Mouse (Mus musculus): Measurements from ENCODE around the gene Ltf. TPM values are rescaled to one million over a fixed set of nuclear protein-coding genes. Genes with fewer than 3 reads are reported as not detected.
A peak's percentile ranks its signal among the peaks of the same experiment; 100 is the strongest.

The Ltf gene
- total and polyA plus RNA-seq, 2 experiments from 2014 or later = 0.71 to 5.3 TPM

GRCm38 (mm10) chr9:110989141-110989540 is 29.9 kb upstream of the Ltf start:
- Histone ChIP-seq H3K9ac (no peak overlapping the region), H3K36me3 (ENCODE audit: insufficient read depth) (no peaks in the 10 kb centered on the region), H3K27me3 (ENCODE audit: insufficient read depth, low read length) (no peaks in the 10 kb centered on the region), H3K4me1 (ENCODE audit: insufficient read depth) (no peaks in the 10 kb centered on the region), H3K4me3 (ENCODE audit: low read depth, low read length) (no peak overlapping the region), H3K27ac (ENCODE audit: low read depth, low read length) (no peak overlapping the region), H3K9me3 (ENCODE audit: low read length) (no peaks in the 10 kb centered on the region), H3K4me2 (ENCODE audit: low read depth) (no peak overlapping the region)
- ATAC-seq = no peak
- no peak for DNase-seq
- WGBS = 65% methylated on average over 4 of the region's 4 CpGs
- no peak for TF ChIP-seq CTCF (IDR thresholded peaks at IDR 0.05; ENCODE audit: low read depth)

- Histone ChIP-seq H3K4me3 (ENCODE audit: low read depth, low read length) (no peak overlapping the region), H3K36me3 (ENCODE audit: insufficient read depth) (no peaks in the 10 kb centered on the region), H3K9me3 (ENCODE audit: low read length) (no peaks in the 10 kb centered on the region), H3K27ac (ENCODE audit: low read depth, low read length) (no peak overlapping the region), H3K4me1 (ENCODE audit: insufficient read depth) (no peaks in the 10 kb centered on the region), H3K27me3 (ENCODE audit: insufficient read depth, low read length) (no peaks in the 10 kb centered on the region), H3K4me2 (ENCODE audit: low read depth) (no peak overlapping the region), H3K9ac (no peak overlapping the region)
- DNase-seq = no peak
- WGBS = 86% methylated on average over 2 of the region's 2 CpGs
- no peak for ATAC-seq
- TF ChIP-seq CTCF (IDR thresholded peaks at IDR 0.05; ENCODE audit: low read depth) = no peak
These were observed 29.5 kb upstream of the Ltf start for GRCm38 (mm10) chr9:110989543-110989942.

- Histone ChIP-seq H3K4me2 (ENCODE audit: low read depth) (no peak within 1 kb of the TSS), H3K36me3 (ENCODE audit: insufficient read depth) (no peaks in the 10 kb centered on the region), H3K4me3 (ENCODE audit: low read depth, low read length) (no peak within 1 kb of the TSS), H3K9me3 (ENCODE audit: low read length) (no peaks in the 10 kb centered on the region), H3K4me1 (ENCODE audit: insufficient read depth) (no peaks in the 10 kb centered on the region), H3K27ac (ENCODE audit: low read depth, low read length) (no peak within 1 kb of the TSS), H3K9ac (no peak within 1 kb of the TSS), H3K27me3 (ENCODE audit: insufficient read depth, low read length) (no peaks in the 10 kb centered on the region)
- WGBS = 73% methylated on average over 6 of the region's 6 CpGs
- ATAC-seq (no peak), DNase-seq (no peak)
- no peak for TF ChIP-seq CTCF (IDR thresholded peaks at IDR 0.05; ENCODE audit: low read depth)
These were observed 28.9 kb upstream of the Ltf start, which contains the start of gene Rtp3 for GRCm38 (mm10) chr9:110990204-110990603. Rtp3 (minus strand) TSS chr9:110990583.

- no peak overlapping the region for H3K27ac ChIP-seq (ENCODE audit: low read depth, low read length)
- DNase-seq (no peak), ATAC-seq (no peak)
- no peaks in the 10 kb centered on the region for H3K9me3 ChIP-seq (ENCODE audit: low read length)
- 45% methylated on average over 3 of the region's 3 CpGs for WGBS
- no peaks in the 10 kb centered on the region for H3K36me3 ChIP-seq (ENCODE audit: insufficient read depth)
- H3K4me2 ChIP-seq (ENCODE audit: low read depth) = no peak overlapping the region
- no peak overlapping the region for H3K4me3 ChIP-seq (ENCODE audit: low read depth, low read length)
- H3K27me3 ChIP-seq (ENCODE audit: insufficient read depth, low read length) = no peaks in the 10 kb centered on the region
- H3K9ac ChIP-seq = no peak overlapping the region
- H3K4me1 ChIP-seq (ENCODE audit: insufficient read depth) = no peaks in the 10 kb centered on the region
- TF ChIP-seq CTCF (IDR thresholded peaks at IDR 0.05; ENCODE audit: low read depth) = no peak
These were observed 25.8 kb upstream of the Ltf start for GRCm38 (mm10) chr9:110993281-110993709.

GRCm38 (mm10) chr9:110994716-110995172 is 24.3 kb upstream of the Ltf start:
- peak; percentile 52 for TF ChIP-seq CTCF (IDR thresholded peaks at IDR 0.05; ENCODE audit: low read depth)
- Histone ChIP-seq H3K4me2 (ENCODE audit: low read depth) (peak overlapping the region; percentile 50), H3K9me3 (ENCODE audit: low read length) (no peaks in the 10 kb centered on the region), H3K4me1 (ENCODE audit: insufficient read depth) (no peaks in the 10 kb centered on the region), H3K36me3 (ENCODE audit: insufficient read depth) (no peaks in the 10 kb centered on the region), H3K9ac (peak overlapping the region; percentile 50), H3K4me3 (ENCODE audit: low read depth, low read length) (peak overlapping the region; percentile 44), H3K27ac (ENCODE audit: low read depth, low read length) (peak overlapping the region; percentile 57; the same call in 1 of the 2 replicates), H3K27me3 (ENCODE audit: insufficient read depth, low read length) (no peaks in the 10 kb centered on the region)
- ATAC-seq = peak; percentile 96
- DNase-seq = peak; percentile 83
- 11% methylated on average over 13 of the region's 13 CpGs for WGBS

- H3K9me3 ChIP-seq (ENCODE audit: low read length) = no peaks in the 10 kb centered on the region
- no peaks in the 10 kb centered on the region for H3K27me3 ChIP-seq (ENCODE audit: insufficient read depth, low read length)
- peak; percentile 75 for DNase-seq
- H3K9ac ChIP-seq = no peak overlapping the region
- H3K36me3 ChIP-seq (ENCODE audit: insufficient read depth) = no peaks in the 10 kb centered on the region
- no peak overlapping the region for H3K4me3 ChIP-seq (ENCODE audit: low read depth, low read length)
- TF ChIP-seq CTCF (IDR thresholded peaks at IDR 0.05; ENCODE audit: low read depth) = peak; percentile 95
- WGBS = 9% methylated on average over 5 of the region's 5 CpGs
- ATAC-seq = peak; percentile 65; the same call in 1 of the 2 replicates
- H3K27ac ChIP-seq (ENCODE audit: low read depth, low read length) = no peak overlapping the region
- H3K4me2 ChIP-seq (ENCODE audit: low read depth) = no peak overlapping the region
- no peaks in the 10 kb centered on the region for H3K4me1 ChIP-seq (ENCODE audit: insufficient read depth)
These were observed 21.8 kb upstream of the Ltf start for GRCm38 (mm10) chr9:110997245-110997644.

- H3K4me1 ChIP-seq (ENCODE audit: insufficient read depth) = no peaks in the 10 kb centered on the region
- TF ChIP-seq CTCF (IDR thresholded peaks at IDR 0.05; ENCODE audit: low read depth) = no peak
- H3K4me3 ChIP-seq (ENCODE audit: low read depth, low read length) = no peak overlapping the region
- H3K36me3 ChIP-seq (ENCODE audit: insufficient read depth) = no peaks in the 10 kb centered on the region
- no peak overlapping the region for H3K4me2 ChIP-seq (ENCODE audit: low read depth)
- no peak overlapping the region for H3K9ac ChIP-seq
- no peak overlapping the region for H3K27ac ChIP-seq (ENCODE audit: low read depth, low read length)
- WGBS = 90% methylated on average over 2 of the region's 2 CpGs
- no peak for ATAC-seq
- no peak for DNase-seq
- no peaks in the 10 kb centered on the region for H3K27me3 ChIP-seq (ENCODE audit: insufficient read depth, low read length)
- no peaks in the 10 kb centered on the region for H3K9me3 ChIP-seq (ENCODE audit: low read length)
These were observed 20.0 kb upstream of the Ltf start for GRCm38 (mm10) chr9:110999056-110999455.
